Mouse (Mus musculus) spleen, embryonic (tissue): ENCODE results near the gene H2bfm.
"Not testable (repeated sequence)": the region's sequence is repeated elsewhere in the genome, so short reads cannot be mapped to it uniquely, and the experiment has no call there.

Experiments
- CTCF ChIA-PET: fragments of 350-600 bp; sonication (Branson Sonifier 250); formaldehyde crosslinking; loops from one replicate; lab custom pipeline; 2022; lab: Charles Lee

The H2bfm gene

DNA sequence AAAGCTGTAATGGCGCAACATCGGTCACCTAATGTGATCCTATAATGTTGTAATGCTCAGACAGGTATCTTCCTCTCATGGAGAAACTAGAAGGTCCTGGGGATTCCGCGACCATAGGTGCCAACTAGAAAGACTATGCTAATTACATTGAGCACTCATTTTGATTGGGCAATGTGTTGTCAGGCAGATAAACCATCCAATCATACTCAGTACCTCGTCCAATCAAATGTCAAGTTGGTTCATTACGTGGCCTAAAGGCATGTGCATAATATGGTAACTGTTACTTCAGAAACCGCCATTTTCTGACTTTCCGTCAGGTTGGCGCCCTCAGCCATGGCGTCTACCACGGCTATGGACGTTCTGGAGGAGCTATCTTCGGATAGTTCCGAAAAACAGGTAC is at the start of gene H2bfm:
TSS of gene H2bfm (plus strand) at position 295 of the 400 bp plus-strand sequence.
- CTCF ChIA-PET = no interaction called here

DNA sequence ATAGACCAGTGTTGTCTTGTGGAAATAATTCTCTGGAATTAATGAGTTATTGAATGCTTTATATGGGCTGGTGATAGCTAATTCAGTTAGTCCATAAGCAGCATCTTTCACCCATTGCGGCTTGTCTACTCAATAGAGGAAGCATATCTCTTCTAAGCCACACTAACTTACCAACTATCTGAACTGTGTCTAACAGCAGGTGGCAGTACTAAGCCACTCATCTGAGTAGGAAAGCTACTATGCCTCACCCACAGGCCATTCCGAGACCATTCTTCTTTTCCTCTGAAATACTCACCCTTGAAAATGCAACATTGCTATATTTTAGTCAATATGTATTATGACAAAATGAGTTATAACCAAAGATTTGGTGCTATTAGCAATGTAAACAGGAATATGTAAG is 31.4 kb upstream of the H2bfm start:
- CTCF ChIA-PET = no interaction called here

DNA sequence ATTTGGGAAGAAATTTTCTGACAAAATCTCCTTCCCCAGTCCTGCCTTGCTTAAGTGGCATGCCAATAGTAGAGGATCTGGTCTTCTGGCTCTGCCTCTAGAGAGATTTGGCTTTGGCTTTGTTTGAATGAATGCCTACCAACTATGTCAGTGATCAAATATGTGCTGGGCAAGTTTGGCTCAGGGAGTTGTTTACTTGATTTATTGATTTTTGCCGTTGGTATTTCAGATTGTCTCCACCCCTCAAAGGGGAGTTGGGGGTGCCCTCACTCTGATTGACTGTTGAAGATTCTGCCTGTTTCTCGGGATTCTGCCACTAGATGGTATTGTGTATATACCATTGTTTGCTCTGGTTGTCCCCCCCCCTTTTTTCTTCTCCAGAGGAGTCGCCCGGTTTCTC is 22.8 kb upstream of the H2bfm start:
- CTCF ChIA-PET = no interaction called here

DNA sequence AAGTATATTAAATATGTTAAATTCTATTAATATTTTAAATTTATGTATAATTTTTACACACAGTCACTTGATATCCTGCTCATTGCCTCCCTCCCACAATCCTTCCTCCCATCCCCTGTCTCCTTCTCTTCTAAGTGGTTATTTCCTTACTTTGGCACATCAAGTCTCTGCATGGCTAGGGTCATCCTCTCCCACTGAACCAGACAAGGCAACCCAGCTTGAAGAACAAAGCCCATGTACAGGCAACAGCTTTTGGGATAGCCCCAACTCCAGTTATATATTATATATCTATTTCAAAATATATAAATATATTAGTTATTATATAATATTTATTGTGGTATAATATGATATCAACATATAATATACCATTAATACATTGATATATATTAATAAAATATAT is 1.3 kb upstream of the H2bfm start:
- CTCF ChIA-PET = no interaction called here

DNA sequence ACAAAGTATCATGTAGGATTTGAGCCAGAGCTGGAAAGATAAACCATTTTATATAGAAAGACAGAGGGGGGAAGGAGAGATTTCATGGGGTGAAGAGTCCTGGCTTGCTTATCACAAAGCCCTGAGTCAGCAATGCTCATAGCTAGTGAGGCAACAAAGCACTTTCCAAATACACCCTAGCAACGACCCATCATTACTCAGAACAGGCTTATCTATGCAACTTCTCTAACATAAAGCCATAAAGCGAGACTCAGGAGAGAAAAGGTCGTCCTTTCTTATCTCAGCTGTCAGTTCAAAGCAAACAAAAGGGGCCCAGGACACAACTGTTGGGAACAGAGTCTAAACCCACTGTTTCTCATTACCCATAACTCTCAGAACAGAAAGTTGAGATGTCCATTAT is 10.9 kb downstream of the H2bfm start:
- CTCF ChIA-PET = no interaction called here

DNA sequence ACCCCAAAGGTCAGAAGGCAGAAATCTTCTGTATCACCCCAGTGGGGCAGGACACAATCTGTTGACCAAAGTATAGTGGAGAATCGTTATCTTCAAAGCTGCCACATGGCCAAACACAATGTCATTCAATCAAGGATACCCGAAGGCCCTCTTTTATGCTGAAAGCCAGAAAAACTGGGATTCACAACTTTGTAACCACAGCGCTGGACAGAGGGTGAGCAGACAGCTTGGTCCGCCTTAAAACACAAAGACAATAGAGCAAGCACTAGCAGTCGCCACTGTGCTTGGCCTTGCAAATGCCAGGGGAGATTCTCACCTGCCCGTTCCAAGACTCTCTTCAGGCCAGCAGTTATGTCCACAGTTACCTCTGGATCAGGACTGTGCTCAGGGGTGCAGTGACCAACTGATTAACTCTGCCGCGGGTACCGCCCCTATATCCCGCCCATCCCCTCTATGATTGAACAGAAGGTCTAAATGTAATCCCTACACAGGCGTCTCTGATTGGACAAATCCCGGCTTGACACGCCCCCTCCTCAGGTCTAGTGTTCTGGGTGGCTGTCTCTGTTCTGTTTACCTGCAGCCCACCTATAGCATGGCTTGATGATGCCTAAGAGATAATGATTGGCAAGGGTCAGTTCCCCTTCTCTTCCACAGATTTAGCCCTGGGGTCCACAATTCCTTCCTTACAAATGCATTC is 30.6 kb downstream of the H2bfm start:
- CTCF ChIA-PET = not testable (repeated sequence)

DNA sequence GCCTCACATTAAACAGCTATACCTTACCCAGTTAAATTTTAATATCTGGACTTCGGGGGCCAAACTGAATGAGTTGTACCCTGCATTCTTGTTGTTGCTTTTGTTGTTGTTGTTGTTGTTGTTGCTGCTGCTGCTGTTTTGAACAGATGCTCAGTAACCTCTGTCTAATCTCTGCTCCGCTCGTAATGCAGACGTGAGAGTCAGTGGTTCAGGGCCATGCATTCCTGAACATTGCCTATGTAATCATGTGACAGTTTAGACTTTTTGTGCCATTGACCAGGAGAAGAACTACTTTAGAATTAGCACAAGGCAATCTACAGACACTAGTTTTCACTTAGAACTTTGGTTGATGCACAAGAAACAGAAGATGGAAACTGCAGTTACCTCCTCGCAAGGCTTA is 31.2 kb downstream of the H2bfm start:
- CTCF ChIA-PET = not testable (repeated sequence)

DNA sequence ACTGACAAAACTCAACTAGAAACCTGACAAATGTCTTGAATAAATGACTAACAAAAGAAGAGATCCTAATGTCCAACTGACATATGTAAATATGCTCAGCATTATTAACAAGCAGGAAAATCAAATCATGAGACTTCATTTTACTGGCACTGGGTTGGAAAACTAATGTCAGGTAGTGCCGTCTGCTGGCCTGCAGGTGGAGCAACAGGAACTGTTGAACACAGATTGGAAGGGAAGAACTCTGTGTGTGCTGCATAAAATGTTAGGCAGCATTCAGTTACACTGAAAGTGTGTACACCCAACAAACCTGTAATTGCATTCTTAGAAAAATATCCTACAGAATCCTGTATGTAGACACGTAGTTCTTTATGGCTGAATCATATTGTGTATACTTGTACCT is 32.6 kb downstream of the H2bfm start:
- CTCF ChIA-PET = no interaction called here

DNA sequence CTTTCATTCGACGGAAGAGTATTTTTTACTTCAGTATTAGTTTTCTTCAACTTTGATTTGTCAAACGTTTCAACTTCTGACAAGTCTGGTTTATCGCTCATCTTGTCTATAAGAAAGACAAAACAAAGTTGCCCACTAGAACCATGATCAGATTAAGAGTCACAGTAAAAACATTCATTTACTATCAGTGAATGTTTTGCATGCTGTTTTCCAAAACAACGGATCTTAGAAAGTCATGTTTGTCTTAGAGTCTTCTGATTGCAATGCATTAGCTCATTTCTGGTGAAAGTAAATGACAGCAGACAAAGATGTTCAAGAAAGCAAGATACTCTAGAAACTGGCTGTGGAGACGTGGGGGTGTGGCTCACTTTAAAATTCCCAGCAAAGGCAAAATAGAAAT is 48.3 kb downstream of the H2bfm start, which contains the start of gene Tmsb15b2:
TSS of gene Tmsb15b2 (minus strand) at position 101 of the 400 bp plus-strand sequence.
- CTCF ChIA-PET = not testable (repeated sequence)

DNA sequence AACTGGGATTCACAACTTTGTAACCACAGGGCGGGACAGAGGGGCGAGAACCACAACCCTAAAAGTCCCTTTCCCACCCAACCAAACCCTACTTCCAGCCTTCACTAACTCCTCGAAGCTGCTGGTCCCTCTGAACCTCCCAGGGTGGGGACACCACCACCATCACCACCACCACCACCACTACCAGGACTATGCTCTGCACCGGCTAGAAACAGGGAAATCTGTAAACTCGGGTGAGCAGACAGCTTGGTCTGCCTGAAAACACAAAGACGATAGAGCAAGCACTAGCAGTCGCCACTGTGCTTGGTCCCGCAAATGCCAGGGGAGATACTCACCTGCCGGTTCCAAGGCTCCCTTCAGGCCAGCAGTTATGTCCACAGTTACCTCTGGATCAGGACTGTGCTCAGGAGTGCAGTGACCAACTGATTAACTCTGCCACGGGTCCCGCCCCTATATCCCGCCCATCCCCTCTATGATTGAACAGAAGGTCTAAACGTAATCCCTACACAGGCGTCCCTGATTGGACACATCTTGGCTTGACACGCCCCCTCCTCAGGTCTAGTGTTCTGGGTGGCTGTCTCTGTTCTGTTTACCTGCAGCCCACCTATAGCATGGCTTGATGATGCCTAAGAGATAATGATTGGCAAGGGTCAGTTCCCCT is 49.4 kb downstream of the H2bfm start, which contains the start of the genes Tmsb15l and Tmsb15b1:
TSS of gene Tmsb15l (minus strand) at position 446 of the 661 bp plus-strand sequence.
TSS of gene Tmsb15b1 (minus strand) at position 451 of the 661 bp plus-strand sequence.
- CTCF ChIA-PET = no interaction called here
